Mouse (Mus musculus): ENCODE results near the gene Pid1. TPM values are rescaled to one million over a fixed set of nuclear protein-coding genes. Genes with fewer than 3 reads are reported as not detected.

Gene Pid1
- polyA plus RNA-seq, 1 experiment from 2014 or later, result 51.7 TPM

DNA sequence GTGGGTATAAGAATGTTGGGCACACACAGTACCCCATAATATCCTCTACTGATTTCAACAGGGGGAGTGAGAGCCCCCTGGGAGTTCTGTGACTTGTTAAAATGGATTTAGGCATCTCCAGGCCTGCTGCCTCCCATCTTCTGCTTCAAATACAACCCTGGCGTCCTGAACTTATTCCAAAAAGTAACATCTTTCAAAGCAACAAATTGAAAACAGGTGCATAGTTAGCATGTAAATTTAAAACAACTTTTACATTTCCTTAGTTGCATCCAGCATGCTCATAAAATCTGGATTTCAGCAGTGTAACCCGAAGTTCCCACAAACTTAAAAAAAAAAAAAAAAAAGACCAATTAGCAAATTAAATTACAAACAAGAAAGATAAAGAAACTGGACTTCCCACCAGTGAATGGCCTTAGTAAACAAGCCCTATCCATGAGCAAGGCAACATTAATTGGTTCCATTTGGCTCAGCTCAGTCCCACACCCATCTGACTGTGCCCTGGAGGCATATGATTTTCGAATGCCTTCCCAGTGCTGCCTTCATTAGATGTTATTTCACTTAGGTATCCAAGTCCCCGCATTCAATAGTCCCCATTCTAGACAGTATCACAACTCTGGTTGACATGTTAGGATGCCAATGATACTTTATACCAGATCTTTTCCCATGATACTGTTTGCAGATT is 177.1 kb downstream of the Pid1 start:
- WGBS, result 69% methylated on average over 4 of the region's 4 CpGs
- H3K27me3 ChIP-seq (ENCODE audit: insufficient read depth, poor library complexity, severe bottlenecking), result no peaks in the 10 kb centered on the region
- H3K9me3 ChIP-seq, result no peaks in the 10 kb centered on the region
- H3K36me3 ChIP-seq, result no peaks in the 10 kb centered on the region
- no peak for DNase-seq (ENCODE audit: low spot score)
- H3K4me3 ChIP-seq, result no peak overlapping the region
- H3K4me1 ChIP-seq (replicated peaks), result no peaks in the 10 kb centered on the region
- no peak overlapping the region for H3K27ac ChIP-seq

GRCm38 (mm10) chr1:84177696-84178095 is 186.3 kb downstream of the Pid1 start:
- Histone ChIP-seq H3K27ac (no peak overlapping the region), H3K9me3 (no peaks in the 10 kb centered on the region), H3K36me3 (no peaks in the 10 kb centered on the region), H3K27me3 (ENCODE audit: insufficient read depth, poor library complexity, severe bottlenecking) (no peaks in the 10 kb centered on the region), H3K4me1 (replicated peaks) (peaks cover 8% of the 10 kb centered on the region), H3K4me3 (no peak overlapping the region)
- 94% methylated on average over 1 of the region's 1 CpGs for WGBS
- no peak for DNase-seq (ENCODE audit: low spot score)

DNA sequence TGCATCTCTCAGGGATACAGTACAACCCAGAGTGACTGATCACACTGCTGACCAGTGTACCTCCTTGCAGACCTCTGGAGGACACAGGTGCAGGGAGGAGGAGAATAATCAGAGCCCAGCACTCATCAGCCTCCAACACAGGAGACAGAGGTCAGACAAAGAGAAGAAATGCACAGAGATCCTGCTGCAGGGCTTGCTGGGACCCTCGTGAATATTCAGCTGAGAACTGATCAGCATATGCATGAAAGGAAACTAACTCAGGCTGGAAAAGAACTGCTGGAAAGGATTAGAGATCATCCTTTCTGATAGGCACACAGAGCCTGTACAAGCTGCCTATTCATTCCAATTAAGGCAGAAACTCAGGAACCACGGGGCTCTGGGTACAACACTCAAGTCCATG is 186.9 kb downstream of the Pid1 start:
- Histone ChIP-seq H3K27me3 (ENCODE audit: insufficient read depth, poor library complexity, severe bottlenecking) (no peaks in the 10 kb centered on the region), H3K9me3 (no peaks in the 10 kb centered on the region), H3K36me3 (no peaks in the 10 kb centered on the region), H3K27ac (peak overlapping the region; percentile 80), H3K4me3 (no peak overlapping the region), H3K4me1 (replicated peaks) (peaks cover 8% of the 10 kb centered on the region)
- 25% methylated on average over 2 of the region's 2 CpGs for WGBS
- no peak for DNase-seq (ENCODE audit: low spot score)

GRCm38 (mm10) chr1:84172941-84173340 is 191.0 kb downstream of the Pid1 start:
- Histone ChIP-seq H3K4me3 (no peak overlapping the region), H3K4me1 (replicated peaks) (peaks cover 8% of the 10 kb centered on the region), H3K27ac (no peak overlapping the region), H3K9me3 (no peaks in the 10 kb centered on the region), H3K27me3 (ENCODE audit: insufficient read depth, poor library complexity, severe bottlenecking) (no peaks in the 10 kb centered on the region), H3K36me3 (no peaks in the 10 kb centered on the region)
- DNase-seq (ENCODE audit: low spot score), result no peak
- WGBS, result 87% methylated on average over 6 of the region's 6 CpGs

- H3K27ac ChIP-seq, result no peak overlapping the region
- H3K9me3 ChIP-seq, result no peaks in the 10 kb centered on the region
- no peaks in the 10 kb centered on the region for H3K36me3 ChIP-seq
- WGBS, result 90% methylated on average over 3 of the region's 3 CpGs
- H3K4me1 ChIP-seq (replicated peaks), result peaks cover 7% of the 10 kb centered on the region
- DNase-seq (ENCODE audit: low spot score), result no peak
- no peak overlapping the region for H3K4me3 ChIP-seq
- H3K27me3 ChIP-seq (ENCODE audit: insufficient read depth, poor library complexity, severe bottlenecking), result no peaks in the 10 kb centered on the region
These were observed 206.2 kb downstream of the Pid1 start for GRCm38 (mm10) chr1:84157790-84158189.

GRCm38 (mm10) chr1:84155585-84155930 is 208.4 kb downstream of the Pid1 start:
- WGBS, result 20% methylated on average over 2 of the region's 2 CpGs
- no peak for DNase-seq (ENCODE audit: low spot score)
- Histone ChIP-seq H3K27ac (peak overlapping the region; percentile 72), H3K27me3 (ENCODE audit: insufficient read depth, poor library complexity, severe bottlenecking) (no peaks in the 10 kb centered on the region), H3K4me3 (0 out of 2 replicates have a peak overlapping the region, but pooled peaks have one; percentile 16), H3K36me3 (no peaks in the 10 kb centered on the region), H3K4me1 (replicated peaks) (peaks cover 7% of the 10 kb centered on the region), H3K9me3 (no peaks in the 10 kb centered on the region)

GRCm38 (mm10) chr1:84154725-84155584 is 209.0 kb downstream of the Pid1 start:
- WGBS, result 57% methylated on average over 12 of the region's 12 CpGs
- H3K4me3 ChIP-seq, result 0 out of 2 replicates have a peak overlapping the region, but pooled peaks have one; percentile 16
- H3K27ac ChIP-seq, result peak overlapping the region; percentile 72
- H3K4me1 ChIP-seq (replicated peaks), result peaks cover 7% of the 10 kb centered on the region
- peak; percentile 34 for DNase-seq (ENCODE audit: low spot score)
- H3K9me3 ChIP-seq, result no peaks in the 10 kb centered on the region
- H3K27me3 ChIP-seq (ENCODE audit: insufficient read depth, poor library complexity, severe bottlenecking), result no peaks in the 10 kb centered on the region
- H3K36me3 ChIP-seq, result no peaks in the 10 kb centered on the region

DNA sequence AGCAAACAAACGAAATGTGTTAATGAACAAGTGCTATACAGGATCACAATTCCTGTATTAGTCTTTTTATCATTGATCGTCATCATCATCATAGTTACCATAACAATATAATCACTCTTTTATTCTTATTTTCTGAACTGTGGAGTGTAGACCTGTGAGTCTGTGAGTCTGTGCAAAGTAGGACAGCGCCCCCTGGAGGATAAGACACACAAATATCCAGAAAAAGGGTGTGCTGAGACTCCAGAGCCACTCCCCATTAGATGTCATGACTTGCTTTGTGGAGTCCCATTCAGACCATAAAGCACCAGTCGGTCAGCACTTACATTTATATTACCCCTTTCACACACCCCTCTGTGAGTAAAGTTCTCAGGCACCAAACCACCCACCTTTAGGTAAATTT is 210.0 kb downstream of the Pid1 start:
- H3K9me3 ChIP-seq, result no peaks in the 10 kb centered on the region
- no peak overlapping the region for H3K4me3 ChIP-seq
- H3K36me3 ChIP-seq, result no peaks in the 10 kb centered on the region
- H3K27me3 ChIP-seq (ENCODE audit: insufficient read depth, poor library complexity, severe bottlenecking), result no peaks in the 10 kb centered on the region
- peak; percentile 24 for DNase-seq (ENCODE audit: low spot score)
- no peak overlapping the region for H3K27ac ChIP-seq
- peaks cover 7% of the 10 kb centered on the region for H3K4me1 ChIP-seq (replicated peaks)
- WGBS, result 60% methylated on average over 4 of the region's 4 CpGs

DNA sequence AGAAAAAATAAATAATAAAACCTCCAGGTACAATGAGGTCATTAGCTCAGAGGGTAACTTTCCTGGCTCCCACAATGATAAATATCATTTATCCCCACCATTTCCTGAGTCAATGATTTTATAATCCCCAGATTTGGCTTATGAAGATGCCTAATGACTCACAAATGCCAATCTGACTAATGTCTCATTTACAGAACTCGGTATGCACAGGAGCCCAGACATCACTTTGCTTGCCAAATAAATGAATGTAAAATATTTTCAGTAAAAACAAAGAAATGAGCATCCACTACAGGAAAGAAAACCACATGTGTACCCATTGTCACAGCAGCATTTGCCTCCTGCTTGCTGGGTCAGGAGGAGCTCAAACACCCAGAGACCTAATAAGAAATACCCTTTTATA is 222.4 kb downstream of the Pid1 start:
- Histone ChIP-seq H3K27ac (no peak overlapping the region), H3K36me3 (no peaks in the 10 kb centered on the region), H3K4me1 (replicated peaks) (no peaks in the 10 kb centered on the region), H3K4me3 (no peak overlapping the region), H3K27me3 (ENCODE audit: insufficient read depth, poor library complexity, severe bottlenecking) (no peaks in the 10 kb centered on the region), H3K9me3 (no peaks in the 10 kb centered on the region)
- WGBS, result 83% methylated on average over 1 of the region's 1 CpGs
- DNase-seq (ENCODE audit: low spot score), result no peak

DNA sequence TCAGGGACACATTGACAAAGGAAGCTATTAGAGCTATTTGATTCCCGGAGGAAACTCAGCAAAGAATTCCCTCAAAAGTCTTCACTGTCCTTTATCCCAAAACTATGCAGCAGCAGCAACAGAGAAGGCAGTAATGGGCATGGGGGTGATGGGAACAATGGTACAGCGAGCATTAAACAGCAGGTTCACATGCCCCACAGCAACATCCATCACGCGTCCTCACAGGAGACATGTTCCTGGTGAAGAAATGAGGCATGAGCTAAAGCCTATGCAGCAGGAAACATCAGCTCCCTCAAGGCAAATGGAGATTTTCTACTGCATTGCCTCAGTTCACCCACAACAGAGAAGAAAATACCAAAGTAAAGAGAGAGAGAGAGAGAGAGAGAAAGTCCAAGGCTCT is 231.5 kb downstream of the Pid1 start:
- Histone ChIP-seq H3K4me1 (replicated peaks) (no peaks in the 10 kb centered on the region), H3K4me3 (no peak overlapping the region), H3K36me3 (no peaks in the 10 kb centered on the region), H3K27me3 (ENCODE audit: insufficient read depth, poor library complexity, severe bottlenecking) (no peaks in the 10 kb centered on the region), H3K27ac (no peak overlapping the region), H3K9me3 (no peaks in the 10 kb centered on the region)
- no peak for DNase-seq (ENCODE audit: low spot score)
- WGBS, result 85% methylated on average over 4 of the region's 4 CpGs

- H3K4me3 ChIP-seq, result no peak overlapping the region
- H3K27me3 ChIP-seq (ENCODE audit: insufficient read depth, poor library complexity, severe bottlenecking), result no peaks in the 10 kb centered on the region
- H3K27ac ChIP-seq, result no peak overlapping the region
- WGBS, result 90% methylated on average over 1 of the region's 1 CpGs
- no peaks in the 10 kb centered on the region for H3K36me3 ChIP-seq
- no peaks in the 10 kb centered on the region for H3K9me3 ChIP-seq
- DNase-seq (ENCODE audit: low spot score), result no peak
- no peaks in the 10 kb centered on the region for H3K4me1 ChIP-seq (replicated peaks)
These were observed 232.2 kb downstream of the Pid1 start for GRCm38 (mm10) chr1:84131799-84132198.

GRCm38 (mm10) chr1:84128510-84128909 is 235.5 kb downstream of the Pid1 start:
- 65% methylated on average over 4 of the region's 4 CpGs for WGBS
- Histone ChIP-seq H3K27ac (no peak overlapping the region), H3K9me3 (no peaks in the 10 kb centered on the region), H3K4me3 (no peak overlapping the region), H3K36me3 (no peaks in the 10 kb centered on the region), H3K4me1 (replicated peaks) (no peaks in the 10 kb centered on the region), H3K27me3 (ENCODE audit: insufficient read depth, poor library complexity, severe bottlenecking) (no peaks in the 10 kb centered on the region)
- DNase-seq (ENCODE audit: low spot score), result peak; percentile 3

GRCm38 (mm10) chr1:84119306-84119705 is 244.7 kb downstream of the Pid1 start:
- no peaks in the 10 kb centered on the region for H3K4me1 ChIP-seq (replicated peaks)
- no peak for DNase-seq (ENCODE audit: low spot score)
- H3K27ac ChIP-seq, result no peak overlapping the region
- no peaks in the 10 kb centered on the region for H3K9me3 ChIP-seq
- H3K27me3 ChIP-seq (ENCODE audit: insufficient read depth, poor library complexity, severe bottlenecking), result no peaks in the 10 kb centered on the region
- 89% methylated on average over 2 of the region's 2 CpGs for WGBS
- no peaks in the 10 kb centered on the region for H3K36me3 ChIP-seq
- no peak overlapping the region for H3K4me3 ChIP-seq
